14 mouse cellular contexts compared by ENCODE assay signal in genomic region chr2:178208186-178208600, GRCm38 (mm10).
DNase-seq lines count a peak whose midpoint lies in the region; ATAC-seq and TF ChIP-seq lines count a peak whose summit lies in the region.
"Had no signal": no experiment of that assay in that cellular context is flagged by ENCODE, and none has a peak within 500 bp of the region (broad histone marks: within the 10 kb centered on the region; RNA-seq: fewer than 3 reads in every experiment).

No protein-coding gene starts in this region.

- peak; percentile 55 for ATAC-seq in heart, embryonic 11.5 days (replicated peaks; ENCODE audit: insufficient number of reproducible peaks, low FRiP score, low TSS enrichment)
- no peak for ATAC-seq in neural tube, embryonic 15.5 days (ENCODE audit: low FRiP score)
- ATAC-seq: intestine, embryonic 16.5 days had no signal

- 47% methylated on average over 5 of the region's 5 CpGs for WGBS in heart, embryonic 11.5 days (ENCODE audit: insufficient replicate concordance)
- 78% methylated on average over 5 of the region's 5 CpGs for WGBS in neural tube, embryonic 15.5 days

- no peak overlapping the region for H3K4me3 ChIP-seq in layer of hippocampus, adult 2 months
- no peak overlapping the region for H3K4me3 ChIP-seq in heart, embryonic 11.5 days (ENCODE audit: low read depth, low read length)
- H3K4me3 ChIP-seq in neural tube, embryonic 15.5 days (replicated peaks), result no peak overlapping the region
- H3K4me3 ChIP-seq: forebrain, embryonic 12.5 days; hindbrain, embryonic 15.5 days; neural tube, embryonic 13.5 days had no signal

- no peak for DNase-seq in layer of hippocampus, adult 2 months (ENCODE audit: low spot score in 2 of 2)
- no peak for DNase-seq in layer of hippocampus, adult 9-10 months (ENCODE audit: low spot score)
- peak; percentile 73 to 75 for DNase-seq in heart, adult 18-20 months
- peak; percentile 14 to 56 for DNase-seq in heart, postnatal 14 days
- no peak for DNase-seq in cerebellum, adult 9-10 months
- DNase-seq: adrenal gland, postnatal 10 days; lung, adult 18-20 months had no signal

- H3K36me3 ChIP-seq in heart, embryonic 11.5 days (ENCODE audit: control insufficient read depth, insufficient read depth, low read length), result no peaks in the 10 kb centered on the region
- H3K36me3 ChIP-seq in neural tube, embryonic 15.5 days, result no peaks in the 10 kb centered on the region
- H3K36me3 ChIP-seq: forebrain, embryonic 12.5 days; hindbrain, embryonic 15.5 days; neural tube, embryonic 13.5 days had no signal

- no peak overlapping the region for H3K9ac ChIP-seq in heart, embryonic 11.5 days (ENCODE audit: low read depth, low read length)
- H3K9ac ChIP-seq in neural tube, embryonic 15.5 days (replicated peaks), result no peak overlapping the region
- H3K9ac ChIP-seq: forebrain, embryonic 12.5 days; hindbrain, embryonic 15.5 days; neural tube, embryonic 13.5 days had no signal

- H3K4me2 ChIP-seq in heart, embryonic 11.5 days, result no peak overlapping the region
- no peak overlapping the region for H3K4me2 ChIP-seq in neural tube, embryonic 15.5 days
- H3K4me2 ChIP-seq: forebrain, embryonic 12.5 days; hindbrain, embryonic 15.5 days; neural tube, embryonic 13.5 days had no signal

- no peaks in the 10 kb centered on the region for H3K4me1 ChIP-seq in heart, embryonic 11.5 days (ENCODE audit: control insufficient read depth, insufficient read depth, low read length)
- no peaks in the 10 kb centered on the region for H3K4me1 ChIP-seq in neural tube, embryonic 15.5 days
- H3K4me1 ChIP-seq: forebrain, embryonic 12.5 days; neural tube, embryonic 13.5 days had no signal

- intact Hi-C loops in heart, postnatal 14 days (cut with DNase I), result no loop called here

- H3K27ac ChIP-seq in layer of hippocampus, adult 2 months, result peak overlapping the region; percentile 44
- peak overlapping the region; percentile 65 for H3K27ac ChIP-seq in heart, embryonic 11.5 days (ENCODE audit: low read depth, low read length)
- no peak overlapping the region for H3K27ac ChIP-seq in neural tube, embryonic 15.5 days (replicated peaks)
- H3K27ac ChIP-seq: forebrain, embryonic 12.5 days; hindbrain, embryonic 15.5 days; kidney, postnatal 0 days; neural tube, embryonic 13.5 days had no signal

- H3K27me3 ChIP-seq in heart, embryonic 11.5 days (ENCODE audit: control insufficient read depth, insufficient read depth, low read length), result no peaks in the 10 kb centered on the region
- no peaks in the 10 kb centered on the region for H3K27me3 ChIP-seq in neural tube, embryonic 15.5 days (replicated peaks)
- H3K27me3 ChIP-seq: forebrain, embryonic 12.5 days; hindbrain, embryonic 15.5 days; neural tube, embryonic 13.5 days had no signal

- H3K9me3 ChIP-seq in heart, embryonic 11.5 days (replicated peaks; ENCODE audit: control insufficient read depth, low read length), result no peaks in the 10 kb centered on the region
- H3K9me3 ChIP-seq in neural tube, embryonic 15.5 days (replicated peaks), result no peaks in the 10 kb centered on the region
- H3K9me3 ChIP-seq: forebrain, embryonic 12.5 days; hindbrain, embryonic 15.5 days; neural tube, embryonic 13.5 days had no signal

- TF ChIP-seq CTCF in layer of hippocampus, adult 2 months (conservative IDR thresholded peaks at IDR 0.05), result no peak

Comparison
In these comparisons a context has a peak if more than half of its experiments do, and no peak if none do; other contexts are left out.
1. DNase-seq: peak in heart, adult 18-20 months (2 of 2) and heart, postnatal 14 days (2 of 2); none in layer of hippocampus, adult 2 months (0 of 2), layer of hippocampus, adult 9-10 months (single experiment) and cerebellum, adult 9-10 months (single experiment).